Mouse (Mus musculus) olfactory bulb, adult 2 months (tissue): ENCODE measurements around the gene Copb1.

Source experiments
- CTCF ChIP-seq: fragments of 200-500 bp; IDR thresholded peaks from 2 replicates; pipeline ENCODE4 v1.5.1; 2012; ENCODE audit warnings: low read depth, mild to moderate bottlenecking, low read length, moderate library complexity; ENCODE audit not compliant: insufficient read depth
- POLR2A ChIP-seq: fragments of 200-500 bp; IDR thresholded peaks from 2 replicates; pipeline ENCODE4 v1.6.1; 2012; ENCODE audit warnings: mild to moderate bottlenecking, low read depth, low read length, moderate library complexity; ENCODE audit not compliant: insufficient read depth

GRCm38 (mm10) chr7:114192581-114192980 is 61.9 kb downstream of the Copb1 start:
- TF ChIP-seq CTCF = no peak
- TF ChIP-seq POLR2A = no peak
